Mouse (Mus musculus) bone marrow macrophage, adult 2 months (primary cell): ENCODE measurements around the gene Rtn2.

Experiments
- CTCF ChIP-seq: IDR thresholded peaks from 2 replicates; pipeline ENCODE4 v1.5.1; 2012; ENCODE audit warnings: low read depth, mild to moderate bottlenecking, low read length, moderate library complexity
- POLR2A ChIP-seq: IDR thresholded peaks from 2 replicates; pipeline ENCODE4 v1.6.1; 2012; ENCODE audit warnings: mild to moderate bottlenecking, low read depth, low read length, borderline replicate concordance

DNA sequence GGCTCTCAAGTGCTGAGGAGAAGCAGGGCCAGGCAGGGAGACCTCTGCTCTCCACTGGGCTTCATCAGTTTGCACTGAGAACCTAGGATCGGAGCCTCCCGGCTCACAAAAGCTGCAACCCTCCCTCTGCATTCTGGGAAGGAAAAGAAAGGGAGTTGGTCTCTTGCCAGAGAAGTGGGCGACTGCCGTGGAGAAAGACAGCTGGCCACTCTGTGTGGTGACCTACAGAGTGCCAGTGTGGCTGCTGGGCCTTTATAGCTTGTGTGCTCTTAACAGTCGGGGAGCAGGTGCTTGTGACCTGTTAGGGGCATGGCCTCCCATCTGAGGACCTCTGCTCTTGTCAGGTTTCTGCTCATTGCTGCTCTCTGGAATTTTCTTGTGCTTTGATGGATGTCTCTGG is 38.6 kb upstream of the Rtn2 start:
- TF ChIP-seq CTCF (no peak), POLR2A (no peak)
